Mouse (Mus musculus): ENCODE results near the gene Ucn. TPM values are rescaled to one million over a fixed set of nuclear protein-coding genes. Genes with fewer than 3 reads are reported as not detected.
A peak's percentile ranks its signal among the peaks of the same experiment; 100 is the strongest.

Ucn gene
- polyA plus RNA-seq, 1 experiment from 2014 or later, result not detected

- H3K4me3 ChIP-seq (ENCODE audit: low read depth, low read length), result no peak overlapping the region
- 89% methylated on average over 8 of the region's 8 CpGs for WGBS
- no peaks in the 10 kb centered on the region for H3K27me3 ChIP-seq (replicated peaks; ENCODE audit: control insufficient read depth, insufficient read depth, low read length)
- no peak overlapping the region for H3K4me2 ChIP-seq (ENCODE audit: low read length)
- ATAC-seq (no peak), DNase-seq (ENCODE audit: low spot score) (no peak)
- H3K9ac ChIP-seq (ENCODE audit: low read length), result no peak overlapping the region
- H3K36me3 ChIP-seq (ENCODE audit: control insufficient read depth, insufficient read depth, low read length), result no peaks in the 10 kb centered on the region
- no peaks in the 10 kb centered on the region for H3K4me1 ChIP-seq (ENCODE audit: control insufficient read depth, insufficient read depth, low read length)
- no peaks in the 10 kb centered on the region for H3K9me3 ChIP-seq (replicated peaks; ENCODE audit: control insufficient read depth, low read length)
- H3K27ac ChIP-seq (ENCODE audit: low read depth, low read length), result no peak overlapping the region
These were observed 17.5 kb downstream of the Ucn start for GRCm38 (mm10) chr5:31121111-31121510.

GRCm38 (mm10) chr5:31116912-31117311 lies 21.7 kb downstream of the Ucn start:
- 31% methylated on average over 10 of the region's 10 CpGs for WGBS
- Histone ChIP-seq H3K4me2 (ENCODE audit: low read length) (no peak overlapping the region), H3K27me3 (replicated peaks; ENCODE audit: control insufficient read depth, insufficient read depth, low read length) (no peaks in the 10 kb centered on the region), H3K36me3 (ENCODE audit: control insufficient read depth, insufficient read depth, low read length) (no peaks in the 10 kb centered on the region), H3K9me3 (replicated peaks; ENCODE audit: control insufficient read depth, low read length) (no peaks in the 10 kb centered on the region), H3K9ac (ENCODE audit: low read length) (no peak overlapping the region), H3K27ac (ENCODE audit: low read depth, low read length) (no peak overlapping the region), H3K4me1 (ENCODE audit: control insufficient read depth, insufficient read depth, low read length) (no peaks in the 10 kb centered on the region), H3K4me3 (ENCODE audit: low read depth, low read length) (no peak overlapping the region)
- no peak for ATAC-seq
- DNase-seq (ENCODE audit: low spot score), result no peak

- Histone ChIP-seq H3K27me3 (replicated peaks; ENCODE audit: control insufficient read depth, insufficient read depth, low read length) (no peaks in the 10 kb centered on the region), H3K9ac (ENCODE audit: low read length) (no peak within 1 kb of the TSS), H3K4me1 (ENCODE audit: control insufficient read depth, insufficient read depth, low read length) (no peaks in the 10 kb centered on the region), H3K36me3 (ENCODE audit: control insufficient read depth, insufficient read depth, low read length) (no peaks in the 10 kb centered on the region), H3K27ac (ENCODE audit: low read depth, low read length) (no peak within 1 kb of the TSS), H3K4me3 (ENCODE audit: low read depth, low read length) (no peak within 1 kb of the TSS), H3K4me2 (ENCODE audit: low read length) (no peak within 1 kb of the TSS), H3K9me3 (replicated peaks; ENCODE audit: control insufficient read depth, low read length) (no peaks in the 10 kb centered on the region)
- 51% methylated on average over 3 of the region's 3 CpGs for WGBS
- DNase-seq (ENCODE audit: low spot score), result no peak
- ATAC-seq, result no peak
These were observed 22.3 kb downstream of the Ucn start, which contains the start of gene Trim54 for GRCm38 (mm10) chr5:31116354-31116753. TSS of gene Trim54 (plus strand) at chr5:31116712.

GRCm38 (mm10) chr5:31110781-31111180 lies 27.8 kb downstream of the Ucn start:
- Histone ChIP-seq H3K27me3 (replicated peaks; ENCODE audit: control insufficient read depth, insufficient read depth, low read length) (no peaks in the 10 kb centered on the region), H3K36me3 (ENCODE audit: control insufficient read depth, insufficient read depth, low read length) (no peaks in the 10 kb centered on the region), H3K9ac (ENCODE audit: low read length) (no peak overlapping the region), H3K4me3 (ENCODE audit: low read depth, low read length) (no peak overlapping the region), H3K27ac (ENCODE audit: low read depth, low read length) (no peak overlapping the region), H3K9me3 (replicated peaks; ENCODE audit: control insufficient read depth, low read length) (no peaks in the 10 kb centered on the region), H3K4me1 (ENCODE audit: control insufficient read depth, insufficient read depth, low read length) (no peaks in the 10 kb centered on the region), H3K4me2 (ENCODE audit: low read length) (no peak overlapping the region)
- 35% methylated on average over 7 of the region's 7 CpGs for WGBS
- DNase-seq (ENCODE audit: low spot score) (peak; percentile 24), ATAC-seq (no peak)

- Histone ChIP-seq H3K4me3 (ENCODE audit: low read depth, low read length) (no peak within 1 kb of the TSS), H3K9ac (ENCODE audit: low read length) (no peak within 1 kb of the TSS), H3K27ac (ENCODE audit: low read depth, low read length) (no peak within 1 kb of the TSS), H3K4me2 (ENCODE audit: low read length) (no peak within 1 kb of the TSS), H3K27me3 (replicated peaks; ENCODE audit: control insufficient read depth, insufficient read depth, low read length) (no peaks in the 10 kb centered on the region), H3K4me1 (ENCODE audit: control insufficient read depth, insufficient read depth, low read length) (no peaks in the 10 kb centered on the region), H3K36me3 (ENCODE audit: control insufficient read depth, insufficient read depth, low read length) (no peaks in the 10 kb centered on the region), H3K9me3 (replicated peaks; ENCODE audit: control insufficient read depth, low read length) (no peaks in the 10 kb centered on the region)
- DNase-seq (ENCODE audit: low spot score), result no peak
- no peak for ATAC-seq
- 93% methylated on average over 18 of the region's 18 CpGs for WGBS
These were observed 30.6 kb downstream of the Ucn start, which contains the start of gene Slc30a3 for GRCm38 (mm10) chr5:31108000-31108490. TSS of gene Slc30a3 (minus strand) at chr5:31108237.

- Histone ChIP-seq H3K9ac (ENCODE audit: low read length) (no peak within 1 kb of the TSS), H3K4me2 (ENCODE audit: low read length) (no peak within 1 kb of the TSS), H3K27me3 (replicated peaks; ENCODE audit: control insufficient read depth, insufficient read depth, low read length) (no peaks in the 10 kb centered on the region), H3K4me1 (ENCODE audit: control insufficient read depth, insufficient read depth, low read length) (no peaks in the 10 kb centered on the region), H3K9me3 (replicated peaks; ENCODE audit: control insufficient read depth, low read length) (no peaks in the 10 kb centered on the region), H3K36me3 (ENCODE audit: control insufficient read depth, insufficient read depth, low read length) (no peaks in the 10 kb centered on the region), H3K27ac (ENCODE audit: low read depth, low read length) (no peak within 1 kb of the TSS), H3K4me3 (ENCODE audit: low read depth, low read length) (no peak within 1 kb of the TSS)
- 86% methylated on average over 9 of the region's 9 CpGs for WGBS
- no peak for ATAC-seq
- no peak for DNase-seq (ENCODE audit: low spot score)
These were observed 32.8 kb downstream of the Ucn start, which contains the start of gene Dnajc5g for GRCm38 (mm10) chr5:31105814-31106335. TSS of gene Dnajc5g (plus strand) at chr5:31106285.

GRCm38 (mm10) chr5:31095711-31096480 lies 42.7 kb downstream of the Ucn start:
- ATAC-seq (no peak), DNase-seq (ENCODE audit: low spot score) (no peak)
- 16% methylated on average over 11 of the region's 11 CpGs for WGBS
- Histone ChIP-seq H3K4me3 (ENCODE audit: low read depth, low read length) (peak overlapping the region; percentile 18), H3K4me2 (ENCODE audit: low read length) (peak overlapping the region; percentile 35; the same call in 1 of the 2 replicates), H3K9ac (ENCODE audit: low read length) (no peak overlapping the region), H3K4me1 (ENCODE audit: control insufficient read depth, insufficient read depth, low read length) (peaks cover 14% of the 10 kb centered on the region; the same call in 1 of the 2 replicates), H3K9me3 (replicated peaks; ENCODE audit: control insufficient read depth, low read length) (no peaks in the 10 kb centered on the region), H3K27ac (ENCODE audit: low read depth, low read length) (no peak overlapping the region), H3K36me3 (ENCODE audit: control insufficient read depth, insufficient read depth, low read length) (no peaks in the 10 kb centered on the region), H3K27me3 (replicated peaks; ENCODE audit: control insufficient read depth, insufficient read depth, low read length) (peaks cover 62% of the 10 kb centered on the region)

- Histone ChIP-seq H3K9me3 (replicated peaks; ENCODE audit: control insufficient read depth, low read length) (no peaks in the 10 kb centered on the region), H3K4me1 (ENCODE audit: control insufficient read depth, insufficient read depth, low read length) (peaks cover 14% of the 10 kb centered on the region; the same call in 1 of the 2 replicates), H3K4me2 (ENCODE audit: low read length) (peak overlapping the region; percentile 35), H3K27ac (ENCODE audit: low read depth, low read length) (no peak overlapping the region), H3K4me3 (ENCODE audit: low read depth, low read length) (peak overlapping the region; percentile 18), H3K27me3 (replicated peaks; ENCODE audit: control insufficient read depth, insufficient read depth, low read length) (peaks cover 71% of the 10 kb centered on the region), H3K9ac (ENCODE audit: low read length) (no peak overlapping the region), H3K36me3 (ENCODE audit: control insufficient read depth, insufficient read depth, low read length) (no peaks in the 10 kb centered on the region)
- ATAC-seq (no peak), DNase-seq (ENCODE audit: low spot score) (no peak)
- WGBS, result under 1% methylated on average over 59 of the region's 59 CpGs
These were observed 43.6 kb downstream of the Ucn start for GRCm38 (mm10) chr5:31094799-31095691.
